Mouse (Mus musculus) frontal cortex, postnatal 25 days (tissue): Measurements from ENCODE around the gene Baat.
"Not testable (repeated sequence)": the region's sequence is repeated elsewhere in the genome, so short reads cannot be mapped to it uniquely, and the experiment has no call there.

ENCODE experiments used
- DNase-seq, 2 experiments: peaks; one replicate each; pipeline ENCODE4 v3.0.0; 2022; ENCODE audit warnings: low spot score in 2 of 2

The Baat gene

DNA sequence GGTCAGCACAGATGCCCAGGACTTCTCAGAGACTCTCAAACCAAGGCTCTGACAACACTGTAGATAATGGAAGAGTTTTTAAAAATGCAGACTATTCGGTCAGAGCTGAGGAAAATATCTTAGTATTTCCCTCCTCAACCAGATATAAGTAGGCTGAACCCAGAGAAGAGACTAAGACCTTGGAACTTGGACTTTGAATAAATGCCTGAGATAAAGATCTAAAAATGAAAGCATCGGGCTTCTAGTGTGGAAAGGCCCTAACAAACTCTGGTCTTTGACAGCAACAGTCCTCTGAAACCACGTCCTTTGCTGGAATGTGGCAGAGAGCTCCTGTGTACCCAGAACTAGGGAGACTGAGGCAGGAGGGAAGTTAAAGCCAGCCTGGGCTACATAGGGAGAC, at the start of gene Baat:
Gene Baat, minus strand, starts transcription at position 172 of the 400 bp plus-strand sequence.
- no peak for DNase-seq

DNA sequence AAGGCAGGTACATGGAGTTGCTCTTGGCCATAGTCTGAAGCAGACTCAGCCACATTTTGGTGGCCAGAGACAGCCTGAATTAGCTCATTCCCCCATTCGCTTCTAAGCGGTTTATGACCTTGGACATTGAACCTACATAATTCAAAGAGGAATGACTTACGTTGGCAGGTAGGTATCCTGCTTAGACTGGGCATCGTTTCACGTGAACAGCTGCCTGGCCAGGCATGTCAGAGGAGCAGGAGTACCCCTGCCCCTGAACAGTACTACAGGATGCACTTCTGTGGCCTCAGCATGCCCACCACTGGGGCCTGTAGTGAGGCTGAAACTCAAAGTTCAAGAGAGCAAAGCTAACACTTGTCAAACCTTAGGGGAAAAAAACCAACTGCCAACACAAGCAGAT, 47.0 kb upstream of the Baat start:
- no peak for DNase-seq

- DNase-seq, result no peak
These were observed 43.0 kb upstream of the Baat start, which contains the start of gene Aldob for GRCm38 (mm10) chr4:49549383-49549782. TSS of gene Aldob (minus strand) at chr4:49549546.

DNA sequence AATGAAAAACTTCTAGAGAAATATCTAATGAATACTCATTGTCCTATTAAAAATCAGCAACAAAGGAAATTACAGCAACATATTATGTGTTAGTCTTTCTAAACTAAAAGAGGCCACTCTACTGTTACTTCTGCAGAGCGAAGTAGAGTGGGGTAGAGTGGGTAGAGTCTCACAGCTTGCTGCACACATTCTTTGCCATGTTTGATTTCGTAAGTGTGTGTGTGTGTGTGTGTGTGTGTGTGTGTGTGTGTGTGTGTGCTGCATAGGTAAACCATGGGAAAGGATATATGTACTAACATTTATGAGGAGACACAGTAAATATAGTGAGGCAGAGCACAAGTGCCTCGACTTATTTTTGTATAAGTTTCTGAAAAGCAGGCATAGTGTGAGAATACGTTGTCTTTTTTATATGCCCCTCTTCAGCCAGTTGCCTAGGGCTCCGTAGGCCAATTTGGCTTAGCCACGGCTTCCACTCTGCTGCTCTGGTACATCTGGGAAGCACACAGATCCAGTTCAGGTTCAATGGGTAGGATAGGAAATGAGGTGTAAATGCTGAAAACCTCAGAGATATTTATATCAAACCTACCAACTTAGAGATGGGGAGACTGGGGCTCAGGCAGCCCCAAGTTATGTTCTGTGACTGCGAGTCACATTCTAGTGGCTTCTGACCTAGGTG, 41.3 kb upstream of the Baat start:
- DNase-seq, result no peak

DNA sequence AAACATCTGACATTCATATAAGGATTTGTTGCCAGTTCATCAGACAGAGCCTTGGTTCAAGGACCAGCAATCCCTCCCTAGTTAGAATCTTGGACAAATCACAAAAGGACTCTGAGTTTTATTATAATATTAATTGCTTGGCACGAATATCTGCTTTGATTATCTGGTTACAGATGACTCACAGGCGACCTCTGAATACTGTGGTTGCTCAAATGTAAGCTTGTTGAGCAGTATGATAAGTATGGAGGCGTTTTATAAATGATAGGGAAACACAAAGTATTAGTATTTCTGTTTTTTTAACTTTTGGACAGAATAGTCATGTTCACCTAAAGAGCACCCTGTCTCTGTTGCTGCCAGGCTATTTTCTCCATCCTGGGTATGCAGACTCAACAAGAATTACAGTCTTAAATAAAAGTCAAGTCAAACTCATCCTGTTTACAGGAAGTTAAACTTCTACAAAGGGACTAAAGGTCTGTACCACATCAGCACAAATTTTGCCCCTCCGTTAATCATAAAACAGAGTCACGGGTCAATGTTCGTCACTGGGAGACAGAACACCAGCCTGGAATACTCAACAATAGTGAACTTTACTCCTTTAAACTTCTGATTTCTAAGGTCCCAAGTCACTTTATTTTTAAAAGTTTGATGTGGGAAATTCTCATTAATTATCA, 40.7 kb upstream of the Baat start:
- DNase-seq, result no peak

DNA sequence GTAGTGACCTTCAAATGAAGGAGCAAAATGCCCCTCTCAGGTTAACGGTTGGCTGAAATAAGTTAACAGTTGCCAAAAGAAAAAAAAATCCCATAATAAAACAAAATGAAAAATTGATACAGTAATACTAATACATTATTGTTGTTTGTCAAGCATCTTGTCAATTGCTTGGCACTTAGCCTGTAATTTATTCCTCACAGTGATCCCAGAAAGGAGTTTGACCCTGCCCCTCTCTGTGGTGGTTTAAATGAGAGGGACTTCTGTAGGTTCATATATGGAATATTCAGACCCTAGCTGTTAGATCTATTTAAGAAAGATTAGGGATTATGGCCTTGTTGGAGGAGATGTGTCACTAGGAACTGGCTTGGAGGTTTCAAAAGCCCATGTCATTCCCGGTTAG, 39.7 kb upstream of the Baat start:
- DNase-seq, result no peak

- DNase-seq, result no peak
These were observed 34.6 kb upstream of the Baat start for GRCm38 (mm10) chr4:49540966-49541365.

- DNase-seq, result no peak
These were observed 33.3 kb upstream of the Baat start for GRCm38 (mm10) chr4:49539665-49540064.

DNA sequence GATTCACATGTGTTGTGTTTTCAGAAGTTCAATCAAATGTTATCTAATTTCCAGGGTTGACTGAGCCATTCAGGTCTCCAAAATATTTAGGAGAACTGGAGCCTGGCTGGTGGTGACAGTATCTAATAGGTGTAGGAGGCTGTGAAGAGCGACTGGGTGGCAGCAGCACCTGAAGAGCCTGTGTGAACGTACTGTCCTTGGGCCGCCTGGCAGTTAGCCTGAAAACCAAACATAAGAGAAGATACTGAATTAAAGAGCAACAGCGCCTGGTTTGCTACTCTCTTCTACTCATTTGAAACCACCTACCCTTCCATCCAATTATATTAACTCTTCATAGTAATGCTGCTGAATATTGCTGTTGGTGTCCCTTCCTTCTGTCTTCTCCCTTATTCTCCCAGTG, 30.3 kb upstream of the Baat start:
- no peak for DNase-seq

DNA sequence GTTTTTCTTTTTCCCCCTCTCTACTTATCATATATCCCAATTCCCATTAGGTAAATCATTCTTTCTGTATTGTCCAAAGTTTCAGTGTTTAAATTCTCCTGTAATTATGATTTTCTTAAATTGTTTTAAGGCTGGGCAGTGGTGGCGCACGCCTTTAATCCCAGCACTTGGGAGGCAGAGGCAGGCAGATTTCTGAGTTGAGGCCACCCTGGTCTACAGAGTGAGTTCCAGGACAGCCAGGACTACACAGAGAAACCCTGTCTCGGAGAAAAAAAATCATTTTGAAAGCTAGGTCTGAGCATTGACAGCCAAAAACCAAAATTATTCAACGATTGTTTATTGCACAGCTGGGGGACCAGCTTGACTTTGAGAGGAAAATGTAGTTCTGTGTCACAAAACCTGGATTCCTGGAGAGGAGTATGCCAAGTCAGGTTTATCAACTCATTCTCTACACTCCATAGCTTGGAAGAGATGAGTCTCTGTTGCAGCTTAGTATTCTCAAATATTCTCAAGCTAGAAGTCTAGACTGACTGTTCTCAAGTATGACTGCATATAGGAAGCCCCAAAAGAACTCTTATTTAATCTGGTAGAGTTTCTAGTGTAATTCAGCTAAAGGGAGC, 29.4 kb upstream of the Baat start:
- no peak for DNase-seq

DNA sequence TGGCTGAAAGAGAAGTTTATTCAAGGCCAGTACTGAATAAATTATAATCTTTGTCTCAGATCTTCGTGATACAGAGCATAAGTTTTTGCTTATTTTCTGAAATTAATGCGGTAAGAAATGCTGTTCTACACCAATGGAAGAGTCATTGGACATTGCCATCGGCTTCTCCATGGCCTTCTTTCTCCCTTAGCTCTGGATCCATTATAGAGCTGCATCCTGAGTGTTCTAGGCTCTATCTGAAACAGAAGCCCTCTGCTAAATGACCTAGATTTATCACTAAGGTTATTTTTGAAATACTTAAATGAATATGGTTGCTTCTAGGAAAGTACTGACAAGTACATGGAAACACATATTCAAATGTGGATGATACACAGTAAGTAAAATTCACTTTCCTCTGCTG, 28.7 kb upstream of the Baat start:
- no peak for DNase-seq

GRCm38 (mm10) chr4:49522576-49522975, 16.2 kb upstream of the Baat start:
- peak; percentile 42 to 74 for DNase-seq

DNA sequence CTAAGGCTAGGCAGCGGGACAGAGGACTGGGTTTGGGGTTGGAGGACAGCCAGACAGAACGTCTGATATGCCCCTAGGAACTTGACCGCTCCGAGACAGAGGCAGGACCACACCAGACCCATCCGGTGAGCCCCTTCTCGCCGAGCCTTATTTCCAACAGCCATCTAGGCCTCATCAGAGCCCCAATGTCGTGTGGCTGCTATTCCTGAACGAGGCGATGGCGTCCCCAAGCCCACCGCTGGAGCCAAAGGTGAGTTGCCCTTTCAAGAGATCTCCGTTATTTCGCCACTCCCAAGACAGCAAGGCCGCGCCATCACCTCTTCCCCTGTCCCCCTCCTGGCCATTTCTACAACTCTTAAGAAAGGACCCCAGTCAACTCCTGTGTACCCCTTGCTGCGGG, 15.0 kb upstream of the Baat start:
- DNase-seq, result no peak

GRCm38 (mm10) chr4:49520572-49521340, 14.4 kb upstream of the Baat start, which contains the start of the genes Mrpl50 and Zfp189:
TSS of gene Mrpl50 (minus strand) at chr4:49521093.
TSS of gene Zfp189 (plus strand) at chr4:49521176.
- peak; percentile 84 to 91 for DNase-seq

DNA sequence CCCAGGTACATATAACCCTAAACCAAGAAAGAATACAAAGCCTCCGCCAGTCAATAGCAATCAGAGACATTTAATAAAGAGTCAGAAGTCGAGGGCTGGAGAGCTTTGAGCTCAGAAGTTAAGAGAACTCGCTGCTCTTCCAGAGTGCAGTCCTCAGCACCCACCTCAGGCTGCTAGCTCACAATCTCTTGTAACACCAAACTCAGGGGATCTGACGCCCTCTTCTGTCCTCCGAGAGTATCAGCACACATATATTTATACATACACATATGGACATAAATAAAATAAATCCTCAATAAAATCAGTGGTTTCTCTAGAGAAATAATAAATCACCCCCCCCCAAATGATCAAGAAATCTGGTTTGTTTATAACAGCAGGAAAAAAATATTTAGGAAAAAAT, 13.1 kb upstream of the Baat start:
- DNase-seq, result no peak

DNA sequence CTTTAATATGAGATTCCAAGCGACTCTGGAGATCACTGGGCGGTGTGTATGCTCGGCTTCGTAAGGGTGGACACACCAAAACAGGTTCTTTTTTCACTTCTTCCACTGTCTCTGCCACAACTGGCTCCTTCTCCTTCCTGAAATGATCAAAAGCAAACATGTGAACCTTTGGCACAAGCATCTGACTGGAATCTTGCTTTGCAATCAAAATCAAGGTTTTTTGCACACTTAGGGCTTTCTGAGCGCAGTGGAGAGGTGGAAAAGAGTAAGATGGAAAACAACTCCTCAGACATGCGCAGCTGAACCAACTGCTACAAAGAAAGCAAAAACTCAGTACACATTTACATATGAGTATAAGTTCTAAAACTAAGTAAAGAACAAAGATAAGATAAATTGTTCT, 8.1 kb upstream of the Baat start:
- DNase-seq, result no peak

GRCm38 (mm10) chr4:49512636-49513035, 6.3 kb upstream of the Baat start:
- no peak for DNase-seq

- not testable (repeated sequence) for DNase-seq
These were observed 4.0 kb upstream of the Baat start for GRCm38 (mm10) chr4:49510236-49510835.

GRCm38 (mm10) chr4:49509183-49509582, 2.8 kb upstream of the Baat start:
- DNase-seq, result no peak

DNA sequence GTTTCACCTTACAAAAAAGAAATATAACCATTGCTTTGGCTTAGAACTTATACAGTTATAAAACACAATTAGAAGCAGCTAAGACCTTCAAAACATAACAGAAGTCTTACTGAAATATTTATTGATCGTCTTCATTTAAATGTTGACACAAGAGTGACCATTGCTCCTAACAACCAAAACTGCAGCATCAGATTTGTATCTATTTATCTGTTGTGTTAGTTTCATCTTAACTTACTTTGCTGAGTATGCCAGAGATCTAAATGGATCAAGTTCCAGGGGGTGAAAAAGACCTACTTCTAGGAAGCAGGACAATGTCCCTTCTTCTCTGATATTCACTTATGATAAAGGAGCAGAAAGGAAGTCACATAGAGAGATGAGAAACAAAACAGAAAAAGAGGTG, 2.8 kb downstream of the Baat start:
- no peak for DNase-seq

- DNase-seq, result not testable (repeated sequence)
These were observed 20.3 kb downstream of the Baat start for GRCm38 (mm10) chr4:49485934-49486650.
